Mouse (Mus musculus) bone marrow, adult 2 months (tissue): Measurements from ENCODE around the gene Tcn2.

Source experiments
- CTCF ChIP-seq: fragments of 200-500 bp; IDR thresholded peaks from 2 replicates; pipeline ENCODE4 v1.5.1; 2011; ENCODE audit warnings: low read length, control low read depth; ENCODE audit not compliant: control insufficient read depth, insufficient read depth
- POLR2A ChIP-seq: fragments of 200-500 bp; IDR thresholded peaks from 2 replicates; pipeline ENCODE4 v1.6.1; 2011; ENCODE audit warnings: low read depth, mild to moderate bottlenecking, control low read depth, low read length, borderline replicate concordance; ENCODE audit not compliant: control insufficient read depth

GRCm38 (mm10) chr11:3909236-3909635 lies 22.7 kb downstream of the Tcn2 start:
- TF ChIP-seq CTCF (no peak), POLR2A (no peak)
